Mouse (Mus musculus): ENCODE measurements around the gene Anp32e. TPM values are rescaled to one million over a fixed set of nuclear protein-coding genes. Genes with fewer than 3 reads are reported as not detected.
A peak's percentile ranks its signal among the peaks of the same experiment; 100 is the strongest.
"Not testable (repeated sequence)": the region's sequence is repeated elsewhere in the genome, so short reads cannot be mapped to it uniquely, and the experiment has no call there.

The Anp32e gene
- total RNA-seq, 2 experiments from 2014 or later: 73.8 to 73.9 TPM

GRCm38 (mm10) chr3:95903753-95904502, 25.1 kb upstream of the Anp32e start:
- no peak for DNase-seq (ENCODE audit: extremely low spot score in 1 of 2, low spot score in 1 of 2)

GRCm38 (mm10) chr3:95904568-95904967, 24.5 kb upstream of the Anp32e start, which contains the start of gene Car14:
Gene Car14 (minus strand): TSS chr3:95904691.
- DNase-seq (ENCODE audit: extremely low spot score in 1 of 2, low spot score in 1 of 2): no peak

GRCm38 (mm10) chr3:95905146-95905939, 23.7 kb upstream of the Anp32e start:
- DNase-seq (ENCODE audit: extremely low spot score in 1 of 2, low spot score in 1 of 2): no peak

GRCm38 (mm10) chr3:95905940-95906492, 23.0 kb upstream of the Anp32e start:
- peak in 1 of 2 experiments; percentile 41 for DNase-seq (ENCODE audit: extremely low spot score in 1 of 2, low spot score in 1 of 2)

GRCm38 (mm10) chr3:95906860-95907259, 22.2 kb upstream of the Anp32e start:
- DNase-seq (ENCODE audit: extremely low spot score in 1 of 2, low spot score in 1 of 2): peak in 1 of 2 experiments; percentile 55

- DNase-seq (ENCODE audit: extremely low spot score in 1 of 2, low spot score in 1 of 2): no peak
Observed at GRCm38 (mm10) chr3:95907613-95908012, 21.4 kb upstream of the Anp32e start.

GRCm38 (mm10) chr3:95914706-95915105, 14.3 kb upstream of the Anp32e start:
- no peak for DNase-seq (ENCODE audit: extremely low spot score in 1 of 2, low spot score in 1 of 2)

- no peak for DNase-seq (ENCODE audit: extremely low spot score in 1 of 2, low spot score in 1 of 2)
Observed at GRCm38 (mm10) chr3:95916760-95917159, 12.3 kb upstream of the Anp32e start.

GRCm38 (mm10) chr3:95920532-95920931, 8.5 kb upstream of the Anp32e start:
- not testable (repeated sequence) for DNase-seq (ENCODE audit: extremely low spot score in 1 of 2, low spot score in 1 of 2)

- not testable (repeated sequence) for DNase-seq (ENCODE audit: extremely low spot score in 1 of 2, low spot score in 1 of 2)
Observed at GRCm38 (mm10) chr3:95923429-95923828, 5.6 kb upstream of the Anp32e start.

GRCm38 (mm10) chr3:95924185-95924584, 4.9 kb upstream of the Anp32e start:
- DNase-seq (ENCODE audit: extremely low spot score in 1 of 2, low spot score in 1 of 2): no peak

GRCm38 (mm10) chr3:95925087-95925486, 4.0 kb upstream of the Anp32e start:
- DNase-seq (ENCODE audit: extremely low spot score in 1 of 2, low spot score in 1 of 2): no peak

- no peak for DNase-seq (ENCODE audit: extremely low spot score in 1 of 2, low spot score in 1 of 2)
Observed at GRCm38 (mm10) chr3:95928261-95928657, 787 bp upstream of the Anp32e start.

- peak; percentile 19 to 27 for DNase-seq (ENCODE audit: extremely low spot score in 1 of 2, low spot score in 1 of 2)
Observed at GRCm38 (mm10) chr3:95929581-95930470, 780 bp downstream of the Anp32e start.

GRCm38 (mm10) chr3:95930471-95930789, 1.4 kb downstream of the Anp32e start:
- DNase-seq (ENCODE audit: extremely low spot score in 1 of 2, low spot score in 1 of 2): no peak

GRCm38 (mm10) chr3:95931471-95931870, 2.4 kb downstream of the Anp32e start:
- no peak for DNase-seq (ENCODE audit: extremely low spot score in 1 of 2, low spot score in 1 of 2)

- DNase-seq (ENCODE audit: extremely low spot score in 1 of 2, low spot score in 1 of 2): no peak
Observed at GRCm38 (mm10) chr3:95932157-95932556, 3.1 kb downstream of the Anp32e start.

GRCm38 (mm10) chr3:95932566-95932965, 3.5 kb downstream of the Anp32e start:
- DNase-seq (ENCODE audit: extremely low spot score in 1 of 2, low spot score in 1 of 2): no peak

- no peak for DNase-seq (ENCODE audit: extremely low spot score in 1 of 2, low spot score in 1 of 2)
Observed at GRCm38 (mm10) chr3:95933111-95933750, 4.2 kb downstream of the Anp32e start.

GRCm38 (mm10) chr3:95934448-95934847, 5.4 kb downstream of the Anp32e start:
- DNase-seq (ENCODE audit: extremely low spot score in 1 of 2, low spot score in 1 of 2): no peak

All from layer of hippocampus, postnatal 25 days (tissue).